Mouse (Mus musculus) neural tube, postnatal 0 days (tissue): ENCODE results near the gene Hapln2. TPM values are rescaled to one million over a fixed set of nuclear protein-coding genes. Genes with fewer than 3 reads are reported as not detected.

ENCODE experiments used
- polyA plus RNA-seq: library from polyadenylated mRNA; unstranded; fragments of >200 nt; fragmentation: Nextera tagmentation; extraction: Ambion mirVana; gene quantifications from 2 replicates; pipeline ENCODE4 v1.2.1, GENCODE M21; 2015

Gene Hapln2
- polyA plus RNA-seq = 0.79 and 0.92 TPM in 2 replicates

DNA sequence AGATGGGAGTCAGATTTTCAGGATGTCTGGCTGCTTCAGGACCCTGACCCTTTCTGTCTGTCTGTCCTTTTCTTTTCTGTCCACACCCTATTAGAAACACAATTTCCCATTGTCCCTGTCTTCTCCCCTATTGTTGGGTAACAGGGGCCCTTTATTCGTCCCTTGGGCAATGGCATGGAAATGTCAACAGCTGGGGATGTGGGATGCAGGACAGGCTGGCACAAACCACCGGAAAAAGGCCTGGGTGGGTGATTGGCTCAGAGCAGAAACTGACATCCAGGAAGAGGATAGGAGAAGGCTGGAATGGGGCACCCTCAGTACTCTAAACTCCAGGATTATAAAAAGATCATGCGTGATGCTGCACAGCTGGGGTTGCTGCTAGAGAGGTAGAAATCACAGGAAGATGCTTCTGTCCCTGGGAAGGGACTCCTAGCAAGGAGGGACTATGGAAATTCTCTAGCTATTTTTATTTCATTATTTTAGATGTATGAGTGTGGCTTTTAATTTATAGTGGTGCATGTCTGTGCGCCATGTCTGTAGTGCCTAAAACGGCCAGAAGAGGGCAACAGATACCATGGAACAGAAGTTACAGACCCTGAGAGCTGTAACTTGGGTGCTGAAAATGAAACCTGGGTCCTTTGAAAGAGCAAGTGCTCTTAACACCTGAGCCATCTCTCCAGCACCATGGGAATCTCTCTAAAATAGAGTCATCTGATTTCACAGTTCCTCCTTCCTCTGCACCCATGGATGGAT, at the start of gene Hapln2:
Hapln2 (minus strand) TSS at position 150 of the 753 bp plus-strand sequence.

DNA sequence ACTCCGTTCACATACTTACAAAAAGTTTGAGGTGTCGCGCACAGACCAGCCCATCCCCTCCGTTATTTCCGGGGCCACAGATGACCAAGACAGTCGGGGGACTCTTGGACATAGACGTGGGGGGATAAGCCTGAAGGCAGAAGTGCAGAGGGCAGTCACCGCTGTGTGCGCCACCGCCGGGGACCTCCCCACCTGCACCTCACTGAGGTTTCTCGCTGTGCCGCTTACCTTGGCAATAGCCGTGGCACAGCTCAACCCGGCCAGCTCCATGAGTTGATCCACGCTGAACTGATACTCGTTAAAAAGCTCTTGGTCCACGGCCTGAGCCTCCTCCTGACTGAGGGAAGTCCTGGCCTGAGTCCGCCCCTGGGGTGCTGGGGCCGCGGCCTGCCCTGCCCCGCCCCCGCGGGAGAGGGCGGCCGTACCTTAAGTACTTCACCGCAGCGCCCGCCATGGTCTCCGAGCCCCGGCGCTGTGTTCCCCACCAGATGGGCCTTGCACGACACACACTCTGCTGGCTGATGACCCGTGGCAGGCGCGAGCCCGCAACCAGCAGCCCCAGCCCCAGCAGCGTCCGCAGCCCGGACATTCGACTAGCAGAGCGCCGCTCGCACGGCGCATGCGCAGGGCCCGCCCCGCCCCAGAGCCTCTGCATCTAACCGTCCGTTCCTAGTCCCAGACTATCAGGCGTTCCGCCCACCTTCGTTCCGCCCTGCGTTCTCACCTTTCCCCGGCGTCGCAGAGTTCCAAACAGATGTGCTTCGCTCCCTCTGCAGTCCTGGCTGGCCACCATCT, 30.7 kb upstream of the Hapln2 start, which contains the start of gene Naxe:
Naxe (minus strand) TSS at position 594 of the 795 bp plus-strand sequence.

DNA sequence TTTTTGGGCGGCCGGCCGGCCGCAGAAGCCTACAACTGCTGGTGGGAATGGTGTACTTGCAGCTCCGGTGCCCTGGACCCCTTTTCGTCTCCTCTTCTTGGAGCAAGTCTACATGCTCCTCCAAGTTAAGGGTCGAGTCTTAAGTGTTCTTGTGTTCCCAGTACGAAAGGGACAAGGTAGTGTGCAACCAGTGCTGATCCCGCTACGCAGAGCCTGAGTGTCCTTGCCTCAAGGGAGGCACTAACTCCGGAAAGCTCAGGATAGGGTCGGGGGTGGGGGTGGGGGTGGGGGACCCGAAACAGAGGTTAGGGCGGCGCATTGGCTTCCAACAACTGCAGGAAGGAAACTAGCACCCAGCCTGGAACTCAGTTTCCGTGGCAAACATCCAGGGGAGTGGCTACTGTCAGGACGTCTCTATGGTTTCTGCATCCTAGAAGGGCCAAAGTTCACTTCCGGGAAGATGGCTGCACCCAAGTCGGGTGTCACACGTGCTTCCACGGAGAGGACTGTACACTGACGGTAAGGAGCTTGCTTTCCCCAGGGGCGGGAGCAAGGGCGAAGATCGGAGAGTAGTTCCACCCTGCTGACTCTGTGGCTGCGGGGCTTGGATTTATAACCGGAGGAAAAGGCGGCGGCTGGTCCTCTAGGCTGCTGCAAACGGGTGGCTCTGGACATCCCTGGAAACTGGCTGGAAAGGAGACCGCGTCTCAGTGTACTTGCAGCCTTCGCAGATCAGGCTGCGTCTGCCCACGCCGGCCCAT, 15.5 kb upstream of the Hapln2 start, which contains the start of gene Gpatch4:
Gpatch4 (plus strand) TSS at position 448 of the 761 bp plus-strand sequence.

DNA sequence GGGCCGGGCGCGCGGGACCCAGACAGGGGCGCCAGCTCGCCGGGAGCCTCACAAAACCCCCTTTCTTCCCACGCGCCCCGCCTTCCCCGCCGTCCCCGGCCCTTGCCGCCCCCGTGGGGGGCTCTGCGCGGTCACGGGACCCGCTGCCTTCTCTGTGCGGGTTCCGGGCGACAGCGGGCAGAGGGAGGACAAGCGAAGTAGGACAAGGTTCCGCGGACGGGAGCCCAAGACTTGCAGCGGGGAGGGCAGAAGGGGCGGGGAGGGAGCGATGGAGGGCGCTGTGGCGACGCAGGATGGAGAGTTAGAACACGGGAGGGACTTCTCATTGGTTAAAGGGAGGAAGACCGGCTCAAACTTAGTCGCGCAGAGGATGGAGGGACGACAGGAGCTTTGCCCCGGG, 27.2 kb downstream of the Hapln2 start, which contains the start of gene Bcan:
Bcan (minus strand) TSS at position 50 of the 400 bp plus-strand sequence.

Other genes starting within 250 kb of the Hapln2 start
- 1.9 and 13.1 TPM in 2 replicates for gene Ntrk1, start 232.4 kb downstream of the Hapln2 start, polyA plus RNA-seq
- 0.19 and 0.23 TPM in 2 replicates for gene Insrr, start 230.6 kb downstream of the Hapln2 start, polyA plus RNA-seq
- 7.2 and 7.6 TPM in 2 replicates for gene Pear1, start 203.3 kb downstream of the Hapln2 start, polyA plus RNA-seq
- not detected in 2 replicates for gene Sh2d2a, start 180.8 kb downstream of the Hapln2 start, polyA plus RNA-seq
- 16.3 and 16.7 TPM in 2 replicates for gene Prcc, start 142.0 kb downstream of the Hapln2 start, polyA plus RNA-seq
- 126 and 131 TPM in 2 replicates for gene Hdgf, start 121.3 kb downstream of the Hapln2 start, polyA plus RNA-seq
- gene Mrpl24, start 108.1 kb downstream of the Hapln2 start, polyA plus RNA-seq = 49.6 and 51.7 TPM in 2 replicates
- 15.5 and 16.3 TPM in 2 replicates for gene Isg20l2, start 97.3 kb downstream of the Hapln2 start, polyA plus RNA-seq
- 14.0 and 18.9 TPM in 2 replicates for gene Rrnad1, start 96.9 kb downstream of the Hapln2 start, polyA plus RNA-seq
- gene Crabp2, start 78.9 kb downstream of the Hapln2 start, polyA plus RNA-seq = 35.8 and 56.7 TPM in 2 replicates
- 9.6 and 10.4 TPM in 2 replicates for gene Nes, start 56.5 kb downstream of the Hapln2 start, polyA plus RNA-seq
- gene Bcan, start 27.4 kb downstream of the Hapln2 start, polyA plus RNA-seq = 283 and 338 TPM in 2 replicates
- gene Gpatch4, start 15.5 kb upstream of the Hapln2 start, polyA plus RNA-seq = 29.4 and 33.1 TPM in 2 replicates
- 166 TPM in 2 replicates for gene Naxe, start 30.9 kb upstream of the Hapln2 start, polyA plus RNA-seq
- gene Ttc24, start 50.7 kb upstream of the Hapln2 start, polyA plus RNA-seq = not detected in 2 replicates
- gene Iqgap3, start 54.4 kb upstream of the Hapln2 start, polyA plus RNA-seq = 1.1 and 1.7 TPM in 2 replicates
- 14.9 and 18.3 TPM in 2 replicates for gene Mef2d, start 114.8 kb upstream of the Hapln2 start, polyA plus RNA-seq
- gene Rhbg, start 227.1 kb upstream of the Hapln2 start, polyA plus RNA-seq = 0.53 and 0.73 TPM in 2 replicates